ENCODE assay signal across 8 mouse cellular contexts in the genomic region with DNA sequence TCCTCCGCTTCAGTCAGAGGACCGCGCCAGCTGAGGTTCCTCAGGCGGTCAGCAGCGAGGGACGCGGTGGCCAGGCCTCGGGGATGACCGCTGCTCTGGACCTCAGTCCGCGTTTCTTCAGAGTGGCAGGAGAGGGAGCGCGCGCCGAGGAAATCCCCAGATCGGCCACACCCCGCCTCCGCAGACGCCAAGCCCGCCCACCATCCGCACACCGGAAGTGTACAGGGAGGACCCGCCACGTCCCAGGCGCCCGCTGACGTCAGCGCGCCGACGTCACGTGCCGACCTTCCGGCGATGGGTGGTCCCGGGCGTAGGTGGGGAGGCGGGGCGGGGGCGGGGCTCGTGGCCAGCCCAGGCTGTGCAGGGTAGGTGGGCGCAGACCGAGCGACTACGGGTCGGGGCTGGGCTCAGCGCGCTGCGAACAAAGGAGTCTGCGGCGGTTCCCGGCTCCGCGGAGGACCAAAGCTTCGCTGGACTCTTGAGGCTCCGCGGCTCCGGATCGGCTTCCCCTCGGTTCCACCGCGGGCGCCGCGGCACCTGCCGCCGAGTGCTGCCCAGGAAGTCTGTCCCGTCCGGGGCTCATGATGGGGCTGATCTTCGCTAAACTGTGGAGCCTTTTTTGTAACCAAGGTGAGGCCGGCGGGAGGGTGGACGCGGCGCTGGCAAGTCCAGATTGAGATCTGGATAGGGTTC. TPM values are rescaled to one million over a fixed set of nuclear protein-coding genes. Genes with fewer than 3 reads are reported as not detected.
DNase-seq lines count a peak whose midpoint lies in the region; ATAC-seq and TF ChIP-seq lines count a peak whose summit lies in the region.

A gene (minus strand): TSS at position 125 of the 693 bp plus-strand sequence.

- H3K27me3 ChIP-seq in embryonic facial prominence, embryonic 14.5 days (replicated peaks; ENCODE audit: control insufficient read depth, insufficient read depth, low read length): no peaks in the 10 kb centered on the region
- H3K27me3 ChIP-seq in limb, embryonic 13.5 days: no peaks in the 10 kb centered on the region
- H3K27me3 ChIP-seq in midbrain, embryonic 15.5 days (replicated peaks): no peaks in the 10 kb centered on the region; the same call in 1 of the 2 replicates

- H3K4me3 ChIP-seq in bone marrow, adult 2 months (replicated peaks; ENCODE audit: control insufficient read depth, low read depth, low read length): peak within 1 kb of the TSS; percentile 97
- peak within 1 kb of the TSS; percentile 95 for H3K4me3 ChIP-seq in embryonic facial prominence, embryonic 14.5 days (ENCODE audit: low read depth, low read length)
- peak within 1 kb of the TSS; percentile 79 for H3K4me3 ChIP-seq in limb, embryonic 13.5 days
- peak within 1 kb of the TSS; percentile 97 for H3K4me3 ChIP-seq in midbrain, embryonic 15.5 days

- DNase-seq in A20 (ENCODE audit: low read depth, low spot score): peak; percentile 95
- peak; percentile 97 for DNase-seq in embryonic facial prominence, embryonic 14.5 days (ENCODE audit: low spot score)
- DNase-seq in heart, adult 8-10 months (ENCODE audit: low spot score): peak; percentile 95
- peak; percentile 95 to 96 for DNase-seq in kidney, adult 8-10 months
- peak; percentile 95 to 96 for DNase-seq in spleen, adult 18-20 months

- peak; percentile 99 for ATAC-seq in embryonic facial prominence, embryonic 14.5 days (ENCODE audit: low read depth)
- peak; percentile 99 for ATAC-seq in limb, embryonic 13.5 days (ENCODE audit: low FRiP score, low read depth)
- ATAC-seq in midbrain, embryonic 15.5 days (replicated peaks): peak; percentile 100

- TF ChIP-seq POLR2A in bone marrow, adult 2 months (IDR thresholded peaks at IDR 0.05; ENCODE audit: borderline replicate concordance, control insufficient read depth, low read depth, low read length): peak; percentile 70; the same call in 1 of the 2 replicates

- TF ChIP-seq CTCF in bone marrow, adult 2 months (IDR thresholded peaks at IDR 0.05; ENCODE audit: control insufficient read depth, insufficient read depth, low read length): peak; percentile 14; the same call in 1 of the 2 replicates

- peak within 1 kb of the TSS; percentile 99 for H3K9ac ChIP-seq in embryonic facial prominence, embryonic 14.5 days (ENCODE audit: low read depth, low read length)
- H3K9ac ChIP-seq in limb, embryonic 13.5 days: peak within 1 kb of the TSS; percentile 98
- H3K9ac ChIP-seq in midbrain, embryonic 15.5 days: peak within 1 kb of the TSS; percentile 97

- no peaks in the 10 kb centered on the region for H3K9me3 ChIP-seq in embryonic facial prominence, embryonic 14.5 days (ENCODE audit: control insufficient read depth, low read length)
- no peaks in the 10 kb centered on the region for H3K9me3 ChIP-seq in limb, embryonic 13.5 days
- H3K9me3 ChIP-seq in midbrain, embryonic 15.5 days: no peaks in the 10 kb centered on the region

- under 1% methylated on average over 75 of the region's 75 CpGs for WGBS in bone marrow, adult 2 months
- under 1% methylated on average over 52 of the region's 75 CpGs for WGBS in embryonic facial prominence, embryonic 14.5 days
- WGBS in limb, embryonic 13.5 days: under 1% methylated on average over 50 of the region's 75 CpGs
- under 1% methylated on average over 75 of the region's 75 CpGs for WGBS in midbrain, embryonic 15.5 days

- peak within 1 kb of the TSS; percentile 92 for H3K27ac ChIP-seq in bone marrow, adult 2 months (ENCODE audit: control insufficient read depth, insufficient read depth, low read depth, low read length, poor library complexity)
- H3K27ac ChIP-seq in embryonic facial prominence, embryonic 14.5 days (replicated peaks; ENCODE audit: low read depth, low read length): peak within 1 kb of the TSS; percentile 95
- H3K27ac ChIP-seq in limb, embryonic 13.5 days: peak within 1 kb of the TSS; percentile 94
- peak within 1 kb of the TSS; percentile 98 for H3K27ac ChIP-seq in midbrain, embryonic 15.5 days

- no peaks in the 10 kb centered on the region for H3K36me3 ChIP-seq in embryonic facial prominence, embryonic 14.5 days (ENCODE audit: control insufficient read depth, insufficient read depth, low read length)
- no peaks in the 10 kb centered on the region for H3K36me3 ChIP-seq in limb, embryonic 13.5 days
- H3K36me3 ChIP-seq in midbrain, embryonic 15.5 days (replicated peaks): no peaks in the 10 kb centered on the region

- no peaks in the 10 kb centered on the region for H3K4me1 ChIP-seq in bone marrow, adult 2 months (ENCODE audit: control insufficient read depth, insufficient read depth, low read length)
- peaks cover 11% of the 10 kb centered on the region for H3K4me1 ChIP-seq in embryonic facial prominence, embryonic 14.5 days (ENCODE audit: control insufficient read depth, insufficient read depth, low read length)
- peaks cover 28% of the 10 kb centered on the region for H3K4me1 ChIP-seq in limb, embryonic 13.5 days
- peaks cover 33% of the 10 kb centered on the region for H3K4me1 ChIP-seq in midbrain, embryonic 15.5 days

- peak within 1 kb of the TSS; percentile 71 for H3K4me2 ChIP-seq in embryonic facial prominence, embryonic 14.5 days (ENCODE audit: low read depth, low read length)
- H3K4me2 ChIP-seq in limb, embryonic 13.5 days (replicated peaks): peak within 1 kb of the TSS; percentile 76
- H3K4me2 ChIP-seq in midbrain, embryonic 15.5 days: peak within 1 kb of the TSS; percentile 68

RNA-seq across cellular contexts. Expression of the gene that starts here (rescaled TPM):
- polyA plus RNA-seq in bone marrow, adult 2 months (2011; ENCODE audit: insufficient read depth, insufficient read length, low replicate concordance, missing spikeins): 2.0 and 5.4 TPM in 2 replicates
- polyA plus RNA-seq in embryonic facial prominence, embryonic 14.5 days (2014; fragmentation: Nextera tagmentation; extraction: Ambion mirVana): 9.9 and 10.6 TPM in 2 replicates
- total RNA-seq in heart, adult 8-10 months (2022): 1 to 10 TPM; 4.6 to 6.7 (median 5.5) TPM
- polyA plus RNA-seq in limb, embryonic 13.5 days (2015; fragmentation: Nextera tagmentation; extraction: Ambion mirVana): 12.0 and 13.6 TPM in 2 replicates
- polyA plus RNA-seq in midbrain, embryonic 15.5 days (2015; fragmentation: Nextera tagmentation; extraction: Ambion mirVana): 16.5 and 18.3 TPM in 2 replicates

Comparison
In these comparisons a context has a peak if more than half of its experiments do, and no peak if none do; other contexts are left out.
1. Peak in every context shown above with its lines: DNase-seq, ATAC-seq, H3K4me3 ChIP-seq and H3K27ac ChIP-seq.